27 mouse cellular contexts compared by ENCODE assay signal in the genomic region with DNA sequence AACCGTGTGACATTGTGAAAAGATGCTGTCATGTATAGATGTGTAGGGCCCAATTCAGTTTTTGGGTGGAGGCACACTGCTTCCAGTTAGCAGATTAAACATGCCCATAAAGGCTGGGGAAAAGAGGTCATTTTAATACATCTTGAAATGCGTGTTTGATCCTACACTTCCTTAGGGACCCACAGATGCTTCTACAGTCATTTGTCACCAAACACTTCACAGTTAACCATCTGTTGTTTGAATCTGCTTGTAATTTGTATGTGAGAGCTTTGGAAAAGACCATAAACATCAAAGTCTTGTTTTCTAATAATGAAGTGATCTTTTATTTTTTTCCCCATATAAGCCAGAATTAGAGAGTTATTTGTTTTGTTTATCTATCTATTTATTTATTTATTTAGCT. TPM values are rescaled to one million over a fixed set of nuclear protein-coding genes. Genes with fewer than 3 reads are reported as not detected.
A peak's percentile ranks its signal among the peaks of the same experiment; 100 is the strongest.
DNase-seq lines count a peak whose midpoint lies in the region; ATAC-seq and TF ChIP-seq lines count a peak whose summit lies in the region.
"Had no signal": no experiment of that assay in that cellular context is flagged by ENCODE, and none has a peak within 500 bp of the region (broad histone marks: within the 10 kb centered on the region; RNA-seq: fewer than 3 reads in every experiment).

No protein-coding gene starts in this region.

- DNase-seq in forebrain, postnatal 0 days: no peak
- DNase-seq in lung, embryonic 14.5 days: peak; percentile 66
- DNase-seq in lung, postnatal 4 days: no peak
- no peak for DNase-seq in midbrain, postnatal 0 days (ENCODE audit: low spot score)
- DNase-seq: adrenal gland, postnatal 36 days; cerebellum, adult 11 months; cerebellum, postnatal 14 days; embryo, embryonic 11 days; gastrocnemius, postnatal 25 days; heart, adult 18-20 months; heart, postnatal 14 days; kidney, adult 11 months; kidney, postnatal 36 days; layer of hippocampus, adult 9-11 months; liver; right cerebral cortex, postnatal 4 days; thymus, postnatal 25 days had no signal

- H3K36me3 ChIP-seq in forebrain, postnatal 0 days (ENCODE audit: insufficient read depth): no peaks in the 10 kb centered on the region; the same call in 1 of the 2 replicates
- no peaks in the 10 kb centered on the region for H3K36me3 ChIP-seq in forebrain, embryonic 12.5 days (replicated peaks)
- 0 out of 2 replicates have a peak, but pooled peaks cover 3% of the 10 kb centered on the region for H3K36me3 ChIP-seq in lung, embryonic 14.5 days (ENCODE audit: insufficient read depth)
- peaks cover 15% of the 10 kb centered on the region for H3K36me3 ChIP-seq in hindbrain, embryonic 16.5 days (ENCODE audit: control insufficient read depth, insufficient read depth, low read length)
- H3K36me3 ChIP-seq in midbrain, postnatal 0 days (ENCODE audit: insufficient read depth, low read length): no peaks in the 10 kb centered on the region
- H3K36me3 ChIP-seq: liver, embryonic 15.5 days; stomach, embryonic 15.5 days had no signal

- peak overlapping the region; percentile 57 for H3K4me2 ChIP-seq in forebrain, postnatal 0 days (ENCODE audit: low read depth)
- no peak overlapping the region for H3K4me2 ChIP-seq in forebrain, embryonic 12.5 days
- no peak overlapping the region for H3K4me2 ChIP-seq in lung, embryonic 14.5 days
- peak overlapping the region; percentile 60 for H3K4me2 ChIP-seq in hindbrain, embryonic 16.5 days (ENCODE audit: low read length)
- no peak overlapping the region; the same call in 1 of the 2 replicates for H3K4me2 ChIP-seq in midbrain, postnatal 0 days (ENCODE audit: low read depth, low read length, poor library complexity, severe bottlenecking)
- H3K4me2 ChIP-seq: liver, embryonic 15.5 days had no signal

- no peak overlapping the region for H3K4me3 ChIP-seq in forebrain, postnatal 0 days (ENCODE audit: low read depth, low read length)
- H3K4me3 ChIP-seq in forebrain, embryonic 12.5 days (replicated peaks): no peak overlapping the region
- no peak overlapping the region for H3K4me3 ChIP-seq in lung, embryonic 14.5 days (ENCODE audit: low read depth, low read length)
- no peak overlapping the region for H3K4me3 ChIP-seq in hindbrain, embryonic 16.5 days (ENCODE audit: low read length)
- no peak overlapping the region for H3K4me3 ChIP-seq in midbrain, postnatal 0 days (ENCODE audit: low read depth, low read length)
- H3K4me3 ChIP-seq: liver, embryonic 15.5 days had no signal

- H3K27ac ChIP-seq in forebrain, postnatal 0 days (ENCODE audit: low read depth, low read length): peak overlapping the region; percentile 64; the same call in 1 of the 2 replicates
- H3K27ac ChIP-seq in forebrain, embryonic 12.5 days: no peak overlapping the region
- no peak overlapping the region for H3K27ac ChIP-seq in lung, embryonic 14.5 days (ENCODE audit: low read depth)
- peak overlapping the region; percentile 79 for H3K27ac ChIP-seq in hindbrain, embryonic 16.5 days (ENCODE audit: low read depth, low read length)
- peak overlapping the region; percentile 88 for H3K27ac ChIP-seq in midbrain, postnatal 0 days (ENCODE audit: low read depth, low read length)
- H3K27ac ChIP-seq: kidney, embryonic 15.5 days; limb, embryonic 10.5 days; liver, embryonic 15.5 days; macrophage; stomach, embryonic 15.5 days had no signal

- H3K9me3 ChIP-seq in forebrain, postnatal 0 days (ENCODE audit: low read length): 0 out of 2 replicates have a peak, but pooled peaks cover 7% of the 10 kb centered on the region
- peaks cover 16% of the 10 kb centered on the region for H3K9me3 ChIP-seq in forebrain, embryonic 12.5 days
- H3K9me3 ChIP-seq in lung, embryonic 14.5 days (ENCODE audit: low read depth, low read length): peaks cover 17% of the 10 kb centered on the region; the same call in 1 of the 2 replicates
- H3K9me3 ChIP-seq in hindbrain, embryonic 16.5 days (ENCODE audit: control insufficient read depth, low read length): peaks cover 18% of the 10 kb centered on the region
- peaks cover 5% of the 10 kb centered on the region; the same call in 1 of the 2 replicates for H3K9me3 ChIP-seq in midbrain, postnatal 0 days (ENCODE audit: low read length)
- H3K9me3 ChIP-seq: liver, embryonic 15.5 days; stomach, embryonic 15.5 days had no signal

- no peak for TF ChIP-seq CTCF in forebrain, postnatal 0 days (IDR thresholded peaks at IDR 0.05; ENCODE audit: low read depth)
- no peak for TF ChIP-seq CTCF in lung, embryonic 14.5 days (IDR thresholded peaks at IDR 0.05; ENCODE audit: low read depth)
- TF ChIP-seq CTCF in midbrain, postnatal 0 days (IDR thresholded peaks at IDR 0.05): no peak

- H3K27me3 ChIP-seq in forebrain, postnatal 0 days (ENCODE audit: insufficient read depth, low read length): no peaks in the 10 kb centered on the region
- H3K27me3 ChIP-seq in forebrain, embryonic 12.5 days: no peaks in the 10 kb centered on the region
- no peaks in the 10 kb centered on the region for H3K27me3 ChIP-seq in lung, embryonic 14.5 days (ENCODE audit: insufficient read depth, low read length)
- no peaks in the 10 kb centered on the region for H3K27me3 ChIP-seq in hindbrain, embryonic 16.5 days (replicated peaks; ENCODE audit: control insufficient read depth, insufficient read depth, low read length)
- H3K27me3 ChIP-seq in midbrain, postnatal 0 days (ENCODE audit: insufficient read depth, low read length): no peaks in the 10 kb centered on the region
- H3K27me3 ChIP-seq: heart, embryonic 12.5 days; stomach, embryonic 15.5 days had no signal

- 48% methylated on average over 2 of the region's 2 CpGs for WGBS in forebrain, postnatal 0 days
- WGBS in forebrain, embryonic 12.5 days: 62% methylated on average over 2 of the region's 2 CpGs
- WGBS in lung, embryonic 14.5 days: 59% methylated on average over 2 of the region's 2 CpGs
- WGBS in hindbrain, embryonic 16.5 days: 53% methylated on average over 2 of the region's 2 CpGs
- WGBS in midbrain, postnatal 0 days: 58% methylated on average over 2 of the region's 2 CpGs

- no peak overlapping the region for H3K9ac ChIP-seq in forebrain, postnatal 0 days
- H3K9ac ChIP-seq in forebrain, embryonic 12.5 days: no peak overlapping the region
- no peak overlapping the region for H3K9ac ChIP-seq in lung, embryonic 14.5 days
- H3K9ac ChIP-seq in hindbrain, embryonic 16.5 days (ENCODE audit: low read depth, low read length): no peak overlapping the region; the same call in 1 of the 2 replicates
- H3K9ac ChIP-seq in midbrain, postnatal 0 days (replicated peaks; ENCODE audit: low read length, poor library complexity, severe bottlenecking): 0 out of 2 replicates have a peak overlapping the region, but pooled peaks have one; percentile 26
- H3K9ac ChIP-seq: heart, embryonic 12.5 days; kidney, embryonic 15.5 days; liver, embryonic 15.5 days; stomach, embryonic 15.5 days had no signal

- H3K4me1 ChIP-seq in forebrain, postnatal 0 days (ENCODE audit: insufficient read depth): no peaks in the 10 kb centered on the region
- peaks cover 6% of the 10 kb centered on the region; the same call in 1 of the 2 replicates for H3K4me1 ChIP-seq in forebrain, embryonic 12.5 days
- no peaks in the 10 kb centered on the region for H3K4me1 ChIP-seq in lung, embryonic 14.5 days (ENCODE audit: insufficient read depth)
- H3K4me1 ChIP-seq in hindbrain, embryonic 16.5 days (ENCODE audit: control insufficient read depth, insufficient read depth, low read depth, low read length): no peaks in the 10 kb centered on the region; the same call in 1 of the 2 replicates
- H3K4me1 ChIP-seq in midbrain, postnatal 0 days (ENCODE audit: insufficient read depth, low read length): no peaks in the 10 kb centered on the region
- H3K4me1 ChIP-seq: heart, embryonic 12.5 days; kidney, embryonic 15.5 days; liver, embryonic 15.5 days; stomach, embryonic 15.5 days had no signal

- ATAC-seq in forebrain, postnatal 0 days: no peak
- no peak for ATAC-seq in forebrain, embryonic 12.5 days (ENCODE audit: low FRiP score)
- ATAC-seq in lung, embryonic 14.5 days (ENCODE audit: insufficient read depth): no peak
- ATAC-seq in hindbrain, embryonic 16.5 days: no peak
- no peak; the same call in 1 of the 2 replicates for ATAC-seq in midbrain, postnatal 0 days (ENCODE audit: low FRiP score)
- no peak for ATAC-seq in monocyte, adult 5-6 weeks (replicated peaks; ENCODE audit: insufficient number of reproducible peaks, low FRiP score, low TSS enrichment, poor library complexity, severe bottlenecking)
- ATAC-seq in activated CD4-positive, CD25-positive, alpha-beta regulatory T cell, adult 4 months: no peak

RNA-seq across cellular contexts. Expression of a gene that starts 0.9 kb away (rescaled TPM):
- total RNA-seq in forebrain, postnatal 0 days (2014; rRNA removed): 89.2 and 152 TPM in 2 replicates
- 153 and 257 TPM in 2 replicates for polyA plus RNA-seq in forebrain, postnatal 0 days (2015; fragmentation: Nextera tagmentation; extraction: Ambion mirVana)
- 42.1 and 44.8 TPM in 2 replicates for polyA plus RNA-seq in forebrain, embryonic 12.5 days (2016; fragmentation: Nextera tagmentation; extraction: Ambion mirVana)
- polyA plus RNA-seq in lung, embryonic 14.5 days (2014; fragmentation: Nextera tagmentation; extraction: Ambion mirVana): 4.7 and 5.6 TPM in 2 replicates
- 412 and 507 TPM in 2 replicates for polyA plus RNA-seq in hindbrain, embryonic 16.5 days (2015; fragmentation: Nextera tagmentation; extraction: Ambion mirVana)
- total RNA-seq in midbrain, postnatal 0 days (2014; rRNA removed): 237 and 255 TPM in 2 replicates
- 634 and 693 TPM in 2 replicates for polyA plus RNA-seq in midbrain, postnatal 0 days (2015; fragmentation: Nextera tagmentation; extraction: Ambion mirVana)
- total RNA-seq in monocyte, adult 5-6 weeks (2017): 0.58 TPM in 1 of 3 replicates, not detected in the others
- under 1 TPM in 1 of 2 experiments, not detected in 1; 0.37 TPM for polyA plus RNA-seq in activated CD4-positive, CD25-positive, alpha-beta regulatory T cell, adult 4 months (2017; shearing (Covaris generic))
- polyA plus RNA-seq: macrophage had no signal

Comparison
In these comparisons a context has a peak if more than half of its experiments do, and no peak if none do; other contexts are left out.
1. H3K27ac ChIP-seq: peak in forebrain, postnatal 0 days (single experiment), hindbrain, embryonic 16.5 days (single experiment) and midbrain, postnatal 0 days (single experiment); none in forebrain, embryonic 12.5 days (single experiment) and lung, embryonic 14.5 days (single experiment).
2. H3K4me2 ChIP-seq: peak in forebrain, postnatal 0 days (single experiment) and hindbrain, embryonic 16.5 days (single experiment); none in forebrain, embryonic 12.5 days (single experiment), lung, embryonic 14.5 days (single experiment) and midbrain, postnatal 0 days (single experiment).